Mouse (Mus musculus) liver, embryonic 13.5 days (tissue): ENCODE data around the gene Gls2. TPM values are rescaled to one million over a fixed set of nuclear protein-coding genes. Genes with fewer than 3 reads are reported as not detected.

Source experiments
- ATAC-seq: fragments of 200-750 bp; cut with Nextera tagmentation; 2 replicates; pipeline ENCODE4 v1.8.0; 2017; ENCODE audit warnings: low read depth, mild to moderate bottlenecking, moderate number of reproducible peaks, moderate library complexity
- DNase-seq: peaks from one replicate; pipeline ENCODE4 v3.0.0; 2022
- H3K27ac ChIP-seq: fragments of 300-500 bp; sonication (generic); 2 replicates; pipeline ENCODE4 v1.5.1; 2015; ENCODE audit warnings: moderate library complexity, mild to moderate bottlenecking, inconsistent platforms
- H3K27me3 ChIP-seq: fragments of 300-500 bp; sonication (generic); 2 replicates; pipeline ENCODE4 v1.6.1; 2015; ENCODE audit warnings: mild to moderate bottlenecking, inconsistent platforms
- H3K36me3 ChIP-seq: fragments of 300-500 bp; sonication (generic); 2 replicates; pipeline ENCODE4 v1.6.1; 2015; ENCODE audit warnings: mild to moderate bottlenecking, inconsistent platforms
- H3K4me1 ChIP-seq: fragments of 300-500 bp; sonication (generic); replicated peaks from 2 replicates; pipeline ENCODE4 v1.6.1; 2015; ENCODE audit warnings: inconsistent platforms
- H3K4me2 ChIP-seq: fragments of 300-500 bp; sonication (generic); 2 replicates; pipeline ENCODE4 v1.6.1; 2015; ENCODE audit warnings: inconsistent platforms, mild to moderate bottlenecking, moderate library complexity
- H3K4me3 ChIP-seq: fragments of 300-500 bp; sonication (generic); replicated peaks from 2 replicates; pipeline ENCODE4 v1.5.1; 2015; ENCODE audit warnings: mild to moderate bottlenecking, inconsistent platforms
- H3K9ac ChIP-seq: fragments of 300-500 bp; sonication (generic); 2 replicates; pipeline ENCODE4 v1.6.1; 2015; ENCODE audit warnings: mild to moderate bottlenecking, inconsistent platforms
- H3K9me3 ChIP-seq: fragments of 300-500 bp; sonication (generic); replicated peaks from 2 replicates; pipeline ENCODE4 v1.6.1; 2016; ENCODE audit warnings: inconsistent platforms
- WGBS: fragments of 180-500 bp; shearing (Covaris S2); methylation state at CpG from one replicate; pipeline ENCODE4 v1.1.7; 2015; ENCODE audit not compliant: insufficient replicate concordance; 5-methylcytosine and 5-hydroxymethylcytosine counted together
- polyA plus RNA-seq: library from polyadenylated mRNA; unstranded; fragments of >200 nt; fragmentation: Nextera tagmentation; extraction: Ambion mirVana; gene quantifications from 2 replicates; pipeline ENCODE4 v1.2.1, GENCODE M21; 2015

The Gls2 gene
- polyA plus RNA-seq, 1 experiment from 2014 or later = 2.2 TPM

DNA sequence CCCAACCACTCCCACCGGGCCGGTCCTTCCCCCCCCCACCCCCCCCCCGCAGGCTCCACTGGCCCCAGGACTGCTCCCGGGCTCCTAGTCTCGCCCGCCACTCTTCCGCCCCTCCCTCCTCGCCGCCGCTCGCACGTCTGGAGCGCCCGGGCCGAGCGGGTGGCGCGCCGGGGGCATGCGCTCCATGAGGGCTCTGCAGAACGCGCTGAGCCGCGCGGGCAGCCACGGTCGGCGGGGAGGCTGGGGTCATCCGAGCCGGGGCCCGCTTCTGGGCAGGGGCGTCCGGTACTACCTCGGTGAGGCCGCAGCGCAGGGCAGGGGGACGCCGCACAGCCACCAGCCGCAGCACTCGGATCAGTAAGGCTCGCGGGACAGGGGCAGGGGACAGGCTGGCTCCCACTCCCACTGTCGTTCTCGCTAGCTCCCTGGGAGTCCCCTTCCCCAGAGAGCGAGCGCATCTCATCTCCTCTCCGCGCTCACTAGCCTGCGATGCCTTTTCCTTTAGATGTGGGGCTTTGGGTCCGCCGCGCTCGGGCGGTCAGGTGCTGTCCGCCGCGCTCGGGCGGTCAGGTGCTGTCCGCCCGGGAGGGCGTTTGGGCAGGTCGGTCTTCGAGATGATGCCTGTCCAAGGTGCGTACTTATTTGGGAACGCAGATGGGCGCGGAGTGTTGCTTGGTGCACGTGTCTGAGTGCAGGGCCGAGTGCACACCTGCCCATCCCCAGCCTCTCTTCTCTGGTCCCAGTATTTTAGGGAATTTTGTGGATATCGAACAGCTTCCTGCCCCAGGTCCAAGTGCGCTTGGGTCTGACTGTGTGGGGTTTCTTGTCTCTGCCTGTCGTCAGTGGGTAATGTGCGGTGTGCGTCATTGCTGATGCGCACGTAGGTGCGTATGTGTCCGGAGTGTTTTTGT is 549 bp downstream of the Gls2 start:
- H3K9ac ChIP-seq = peak overlapping the region; percentile 75
- 1% methylated on average over 76 of the region's 79 CpGs for WGBS
- peak overlapping the region; percentile 98 for H3K4me2 ChIP-seq
- H3K27me3 ChIP-seq = peaks cover 54% of the 10 kb centered on the region
- peak overlapping the region; percentile 71 for H3K4me3 ChIP-seq
- DNase-seq (no peak), ATAC-seq (peak; percentile 87)
- peaks cover 24% of the 10 kb centered on the region for H3K4me1 ChIP-seq
- H3K27ac ChIP-seq = no peak overlapping the region
- no peaks in the 10 kb centered on the region for H3K36me3 ChIP-seq
- no peaks in the 10 kb centered on the region for H3K9me3 ChIP-seq

DNA sequence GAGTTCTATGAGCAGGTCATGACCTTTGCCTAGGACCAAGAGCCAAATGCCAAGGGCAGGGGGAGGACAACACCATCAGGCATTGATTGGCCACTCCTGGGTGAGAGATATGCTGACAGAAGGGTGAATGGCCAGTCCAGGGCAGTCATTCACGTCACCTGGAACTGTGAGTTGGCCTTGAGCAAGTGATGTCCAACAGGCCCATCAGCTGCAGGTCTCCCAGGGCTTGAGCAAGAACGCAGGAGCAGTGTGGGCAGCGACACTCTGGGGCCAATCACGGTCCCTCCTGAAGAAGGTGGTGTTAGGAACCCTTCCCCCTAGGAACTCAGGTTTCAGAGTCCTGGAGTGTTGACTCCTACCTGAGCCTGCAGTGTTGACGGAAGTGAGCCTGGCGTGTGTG is 7.6 kb downstream of the Gls2 start:
- ATAC-seq (peak; percentile 52), DNase-seq (no peak)
- Histone ChIP-seq H3K4me2 (no peak overlapping the region), H3K9ac (no peak overlapping the region), H3K27ac (no peak overlapping the region), H3K9me3 (no peaks in the 10 kb centered on the region), H3K4me3 (no peak overlapping the region), H3K27me3 (peaks cover 22% of the 10 kb centered on the region), H3K4me1 (peaks cover 25% of the 10 kb centered on the region), H3K36me3 (0 out of 2 replicates have a peak, but pooled peaks cover 3% of the 10 kb centered on the region)
- 61% methylated on average over 6 of the region's 6 CpGs for WGBS

DNA sequence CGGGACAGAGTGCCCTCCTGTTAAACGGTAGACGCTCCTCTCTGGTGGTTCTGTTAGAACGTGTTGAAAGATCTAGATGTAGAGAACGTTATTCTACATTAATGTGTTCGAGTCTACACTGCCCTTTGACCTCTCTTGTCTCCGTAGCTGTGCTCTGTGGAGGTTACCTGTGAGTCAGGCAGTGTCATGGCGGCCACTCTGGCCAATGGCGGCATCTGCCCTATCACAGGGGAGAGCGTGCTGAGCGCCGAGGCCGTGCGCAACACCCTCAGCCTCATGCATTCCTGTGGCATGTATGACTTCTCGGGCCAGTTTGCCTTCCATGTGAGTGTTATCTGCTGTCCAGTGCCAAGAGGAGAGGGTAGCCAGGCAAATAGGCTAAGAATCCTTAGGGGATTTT is 10.7 kb downstream of the Gls2 start:
- ATAC-seq (no peak), DNase-seq (no peak)
- Histone ChIP-seq H3K4me3 (no peak overlapping the region), H3K36me3 (peaks cover 17% of the 10 kb centered on the region; the same call in 1 of the 2 replicates), H3K4me2 (no peak overlapping the region), H3K27ac (no peak overlapping the region), H3K4me1 (peaks cover 25% of the 10 kb centered on the region), H3K9ac (no peak overlapping the region), H3K27me3 (peaks cover 5% of the 10 kb centered on the region; the same call in 1 of the 2 replicates), H3K9me3 (no peaks in the 10 kb centered on the region)
- WGBS = 79% methylated on average over 15 of the region's 15 CpGs

DNA sequence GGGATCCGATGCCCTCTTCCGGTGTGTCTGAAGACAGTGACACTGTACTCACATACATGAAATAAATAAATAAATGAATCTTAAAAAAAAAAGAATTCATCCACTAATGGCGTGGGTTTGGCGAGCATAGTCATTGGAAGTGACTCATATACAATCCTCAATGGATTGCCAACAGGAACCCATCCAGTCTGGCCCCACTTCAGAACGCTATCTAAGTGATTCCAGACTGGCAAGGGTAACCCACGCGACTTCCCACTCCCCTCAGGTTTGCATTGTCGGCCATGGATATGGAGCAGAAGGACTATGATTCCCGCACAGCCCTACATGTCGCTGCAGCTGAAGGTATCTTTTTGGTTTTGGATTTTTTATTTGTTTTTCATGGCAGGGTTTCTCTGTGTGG is 14.1 kb downstream of the Gls2 start:
- Histone ChIP-seq H3K9me3 (no peaks in the 10 kb centered on the region), H3K27ac (no peak overlapping the region), H3K36me3 (peaks cover 17% of the 10 kb centered on the region; the same call in 1 of the 2 replicates), H3K27me3 (no peaks in the 10 kb centered on the region), H3K9ac (no peak overlapping the region), H3K4me3 (no peak overlapping the region), H3K4me2 (no peak overlapping the region), H3K4me1 (peaks cover 44% of the 10 kb centered on the region)
- WGBS = 84% methylated on average over 10 of the region's 10 CpGs
- DNase-seq (no peak), ATAC-seq (no peak)

DNA sequence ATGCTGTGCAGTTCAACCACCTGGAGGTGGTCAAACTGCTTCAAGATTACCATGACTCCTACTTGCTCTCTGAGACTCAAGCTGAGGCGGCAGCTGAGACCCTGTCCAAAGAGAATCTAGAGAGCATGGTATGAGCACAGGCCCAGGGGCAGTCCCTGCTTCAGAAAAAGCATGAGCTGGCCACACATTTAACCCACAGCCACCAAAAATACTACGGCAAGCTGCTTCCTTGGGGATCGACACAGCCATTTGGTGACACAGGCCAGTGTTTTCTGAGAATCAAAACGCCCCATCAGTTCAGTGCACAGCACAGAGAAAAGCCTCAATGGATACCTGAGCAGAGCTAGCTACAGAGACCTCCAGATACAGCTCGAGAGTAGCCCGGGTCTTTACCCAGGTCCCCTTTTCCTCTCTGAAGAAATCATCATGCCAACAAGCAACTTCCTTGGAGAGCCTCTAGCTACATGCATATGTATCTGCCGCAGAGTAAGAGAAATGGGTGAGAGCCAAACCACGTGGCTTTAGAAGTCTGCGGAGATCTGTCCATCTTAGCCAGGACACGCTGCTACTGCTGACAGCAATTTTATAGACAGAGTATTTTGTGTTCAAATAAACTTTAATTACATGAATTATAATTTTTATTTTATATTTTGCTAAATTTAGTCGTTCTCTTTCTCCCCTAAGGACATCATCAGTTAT is 15.2 kb downstream of the Gls2 start:
- DNase-seq = no peak
- Histone ChIP-seq H3K36me3 (peaks cover 17% of the 10 kb centered on the region; the same call in 1 of the 2 replicates), H3K4me3 (no peak overlapping the region), H3K9ac (no peak overlapping the region), H3K27ac (no peak overlapping the region), H3K9me3 (no peaks in the 10 kb centered on the region), H3K4me2 (no peak overlapping the region), H3K27me3 (peaks cover under 1% of the 10 kb centered on the region; the same call in 1 of the 2 replicates), H3K4me1 (peaks cover 37% of the 10 kb centered on the region)
- WGBS = 80% methylated on average over 11 of the region's 11 CpGs
- ATAC-seq = no peak

DNA sequence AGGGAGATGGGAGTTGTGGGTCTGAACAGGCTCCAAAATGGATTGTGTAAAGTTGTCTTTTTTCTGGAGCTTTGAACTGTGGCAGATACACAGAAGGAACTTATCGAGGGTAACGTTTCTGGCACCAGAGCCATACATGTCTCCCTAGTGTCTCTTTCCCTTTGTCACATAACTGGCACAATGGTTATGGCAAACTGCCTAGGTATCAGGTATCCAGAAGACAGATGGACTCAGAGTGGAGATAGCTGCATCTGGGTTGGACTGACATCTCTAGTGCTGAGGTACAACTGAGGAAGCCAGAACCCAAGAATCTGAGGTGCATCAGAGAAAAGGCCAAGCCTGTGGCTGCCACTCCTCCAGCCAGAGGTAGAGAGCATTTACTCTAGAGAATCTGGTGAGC is 15.9 kb downstream of the Gls2 start:
- H3K27me3 ChIP-seq = peaks cover 3% of the 10 kb centered on the region; the same call in 1 of the 2 replicates
- H3K36me3 ChIP-seq = peaks cover 17% of the 10 kb centered on the region; the same call in 1 of the 2 replicates
- no peak overlapping the region; the same call in 1 of the 2 replicates for H3K4me3 ChIP-seq
- ATAC-seq = no peak
- H3K4me1 ChIP-seq = peaks cover 30% of the 10 kb centered on the region
- H3K9me3 ChIP-seq = no peaks in the 10 kb centered on the region
- H3K4me2 ChIP-seq = peak overlapping the region; percentile 97
- H3K9ac ChIP-seq = peak overlapping the region; percentile 79; the same call in 1 of the 2 replicates
- WGBS = 78% methylated on average over 2 of the region's 2 CpGs
- no peak for DNase-seq
- no peak overlapping the region for H3K27ac ChIP-seq

DNA sequence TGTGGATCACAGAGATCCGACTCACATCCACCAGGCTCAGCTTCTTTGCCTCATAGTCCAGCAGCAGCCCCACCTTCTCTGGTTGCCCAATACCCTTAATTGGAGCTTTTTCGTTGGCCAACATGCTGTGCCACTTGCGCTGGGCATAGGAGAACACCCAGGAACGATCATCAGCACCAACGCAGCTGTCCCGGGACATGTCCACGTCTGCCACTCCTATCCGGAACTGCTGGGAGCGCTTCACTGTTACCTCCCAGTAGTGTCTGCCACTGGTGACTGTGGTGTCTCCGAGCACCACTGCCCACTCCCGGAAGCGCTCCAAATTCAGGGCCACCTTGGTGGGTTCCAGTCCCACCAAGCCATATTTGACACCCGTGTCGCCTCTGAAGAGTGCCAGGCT is 16.7 kb downstream of the Gls2 start:
- 15% methylated on average over 14 of the region's 14 CpGs for WGBS
- H3K27ac ChIP-seq = 0 out of 2 replicates have a peak overlapping the region, but pooled peaks have one; percentile 23
- H3K9me3 ChIP-seq = no peaks in the 10 kb centered on the region
- peak overlapping the region; percentile 79 for H3K9ac ChIP-seq
- peaks cover 17% of the 10 kb centered on the region; the same call in 1 of the 2 replicates for H3K36me3 ChIP-seq
- H3K27me3 ChIP-seq = peaks cover 3% of the 10 kb centered on the region; the same call in 1 of the 2 replicates
- DNase-seq (no peak), ATAC-seq (0 out of 2 replicates have a peak, but pooled peaks have one; percentile 5)
- H3K4me3 ChIP-seq = peak overlapping the region; percentile 73
- H3K4me2 ChIP-seq = peak overlapping the region; percentile 97
- H3K4me1 ChIP-seq = peaks cover 29% of the 10 kb centered on the region

DNA sequence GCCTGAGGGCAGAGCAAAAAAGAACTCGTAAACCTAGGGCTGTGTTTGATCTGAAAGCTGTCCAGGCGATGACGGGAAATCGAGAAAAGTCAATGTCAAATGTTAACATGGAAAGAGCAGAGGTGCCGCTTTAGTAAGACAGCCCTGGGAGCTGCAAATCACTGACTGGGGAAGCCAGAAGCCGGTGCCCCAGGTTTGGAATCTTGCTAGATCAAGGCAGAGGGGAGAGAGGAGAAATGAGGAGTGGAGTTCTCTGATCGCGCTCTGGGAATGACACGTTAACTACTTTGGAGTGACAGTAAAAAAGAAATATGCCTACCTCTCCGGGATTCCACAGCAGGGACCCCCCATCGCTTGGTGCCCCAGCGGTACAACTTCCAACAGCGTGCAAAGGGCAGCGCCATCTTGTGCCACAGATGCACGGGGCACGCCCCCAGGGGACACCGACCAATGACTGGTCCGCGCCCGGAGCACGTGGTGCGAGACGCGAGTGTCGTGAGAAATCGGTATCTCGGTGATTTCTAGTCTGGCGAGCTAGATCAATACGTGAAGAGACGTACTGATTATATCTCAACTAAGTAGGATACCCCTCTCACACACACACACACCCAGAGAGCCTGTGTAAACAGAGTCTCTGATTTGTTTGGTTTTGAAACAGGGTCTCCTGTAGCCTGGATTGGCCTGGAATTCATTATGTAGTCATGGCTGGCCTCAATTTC is 17.3 kb downstream of the Gls2 start, which contains the start of gene Spryd4:
Spryd4 (minus strand) TSS at position 418 of the 719 bp plus-strand sequence.
- Histone ChIP-seq H3K4me2 (peak within 1 kb of the TSS; percentile 97), H3K9me3 (no peaks in the 10 kb centered on the region), H3K27ac (peak within 1 kb of the TSS; percentile 71), H3K4me3 (peak within 1 kb of the TSS; percentile 73), H3K27me3 (peaks cover 3% of the 10 kb centered on the region; the same call in 1 of the 2 replicates), H3K36me3 (peaks cover 16% of the 10 kb centered on the region; the same call in 1 of the 2 replicates), H3K9ac (peak within 1 kb of the TSS; percentile 79), H3K4me1 (peaks cover 29% of the 10 kb centered on the region)
- peak; percentile 85 for ATAC-seq
- peak; percentile 85 for DNase-seq
- under 1% methylated on average over 30 of the region's 30 CpGs for WGBS

DNA sequence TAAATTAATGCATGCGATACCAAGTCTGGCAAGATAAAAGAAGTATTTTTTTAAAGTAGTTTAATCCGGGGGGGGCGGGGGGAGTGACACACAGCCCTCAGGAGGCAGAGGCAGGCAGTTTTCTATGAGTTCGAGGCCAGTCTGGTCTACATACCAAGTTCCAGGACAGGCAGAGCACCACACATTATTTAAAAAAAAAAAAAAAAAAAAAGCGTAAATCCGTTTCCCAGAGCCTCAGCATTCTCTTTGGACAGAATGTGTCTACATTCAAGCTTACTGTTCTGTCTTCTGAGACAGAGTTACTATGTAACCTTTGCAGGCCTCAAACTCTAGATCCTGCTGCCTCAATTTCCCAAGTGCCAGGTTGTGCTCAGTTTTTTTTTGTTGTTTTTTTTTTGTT is 17.9 kb downstream of the Gls2 start:
- no peak for ATAC-seq
- Histone ChIP-seq H3K9me3 (no peaks in the 10 kb centered on the region), H3K27ac (peak overlapping the region; percentile 71), H3K27me3 (peaks cover 3% of the 10 kb centered on the region; the same call in 1 of the 2 replicates), H3K4me2 (peak overlapping the region; percentile 97), H3K9ac (peak overlapping the region; percentile 79; the same call in 1 of the 2 replicates), H3K4me3 (peak overlapping the region; percentile 73), H3K4me1 (peaks cover 29% of the 10 kb centered on the region), H3K36me3 (peaks cover 13% of the 10 kb centered on the region; the same call in 1 of the 2 replicates)
- no peak for DNase-seq
- 39% methylated on average over 6 of the region's 6 CpGs for WGBS

DNA sequence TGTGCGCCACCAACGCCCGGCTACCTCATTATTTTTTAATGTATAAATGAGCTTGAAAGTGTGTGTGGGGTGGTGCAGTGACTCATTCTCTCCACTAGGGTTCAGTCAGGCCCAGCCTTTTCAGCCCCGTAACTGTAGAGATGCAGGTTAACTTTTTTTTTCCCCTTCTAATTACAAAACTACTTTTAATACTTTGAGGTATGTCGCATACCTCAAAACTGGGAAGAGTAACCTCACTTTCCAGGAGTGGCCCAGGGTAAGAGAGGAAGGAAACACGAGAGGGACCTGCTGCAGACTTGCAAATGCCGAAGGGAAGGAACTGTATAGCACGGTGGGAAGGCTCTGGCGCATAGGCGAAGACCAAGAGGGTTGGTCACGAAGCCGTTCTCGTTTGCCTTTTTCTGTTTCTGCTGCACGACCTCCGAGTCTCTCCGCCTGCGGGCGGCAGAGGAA is 18.6 kb downstream of the Gls2 start:
- H3K9me3 ChIP-seq = no peaks in the 10 kb centered on the region
- ATAC-seq = peak; percentile 61

More for the DNA sequence above, 18.6 kb downstream of the Gls2 start:
- DNase-seq = no peak
- peak overlapping the region; percentile 6; the same call in 1 of the 2 replicates for H3K27ac ChIP-seq
- peaks cover 10% of the 10 kb centered on the region; the same call in 1 of the 2 replicates for H3K36me3 ChIP-seq
- peak overlapping the region; percentile 47 for H3K4me3 ChIP-seq
- H3K27me3 ChIP-seq = peaks cover 3% of the 10 kb centered on the region; the same call in 1 of the 2 replicates
- WGBS = 1% methylated on average over 18 of the region's 18 CpGs
- H3K4me2 ChIP-seq = peak overlapping the region; percentile 97
- H3K4me1 ChIP-seq = peaks cover 31% of the 10 kb centered on the region
- H3K9ac ChIP-seq = peak overlapping the region; percentile 65
